Mouse (Mus musculus) lung, embryonic 14.5 days (tissue): Measurements from ENCODE around the gene Gm26965. TPM values are rescaled to one million over a fixed set of nuclear protein-coding genes. Genes with fewer than 3 reads are reported as not detected.
A peak's percentile ranks its signal among the peaks of the same experiment; 100 is the strongest.

ENCODE experiments used
- ATAC-seq: fragments of 200-750 bp; cut with Nextera tagmentation; 2 replicates; pipeline ENCODE4 v1.8.0; 2017; ENCODE audit warnings: mild to moderate bottlenecking, moderate TSS enrichment, moderate library complexity; ENCODE audit not compliant: insufficient read depth
- DNase-seq: peaks from one replicate; pipeline ENCODE4 v3.0.0-alpha.2; 2015
- H3K27ac ChIP-seq: fragments of 300-500 bp; sonication (generic); 2 replicates; pipeline ENCODE4 v1.5.1; 2014; ENCODE audit warnings: low read depth, mild to moderate bottlenecking, moderate library complexity
- H3K27me3 ChIP-seq: fragments of 300-500 bp; sonication (generic); 2 replicates; pipeline ENCODE4 v1.6.1; 2014; ENCODE audit warnings: low read length, control low read depth; ENCODE audit not compliant: insufficient read depth
- H3K36me3 ChIP-seq: fragments of 300-500 bp; sonication (generic); 2 replicates; pipeline ENCODE4 v1.6.1; 2014; ENCODE audit warnings: control low read depth; ENCODE audit not compliant: insufficient read depth
- H3K4me1 ChIP-seq: fragments of 300-500 bp; sonication (generic); 2 replicates; pipeline ENCODE4 v1.6.1; 2014; ENCODE audit warnings: antibody characterized with exemption, control low read depth; ENCODE audit not compliant: insufficient read depth
- H3K4me2 ChIP-seq: fragments of 300-500 bp; sonication (generic); 2 replicates; pipeline ENCODE4 v1.6.1; 2014; ENCODE audit warnings: mild to moderate bottlenecking
- H3K4me3 ChIP-seq: fragments of 300-500 bp; sonication (generic); 2 replicates; pipeline ENCODE4 v1.5.1; 2014; ENCODE audit warnings: low read depth, low read length
- H3K9ac ChIP-seq: fragments of 300-500 bp; sonication (generic); 2 replicates; pipeline ENCODE4 v1.6.1; 2014
- H3K9me3 ChIP-seq: fragments of 300-500 bp; sonication (generic); 2 replicates; pipeline ENCODE4 v1.6.1; 2016; ENCODE audit warnings: low read depth, low read length, control low read depth
- CTCF ChIP-seq: IDR thresholded peaks from 2 replicates; pipeline ENCODE4 v1.5.1; 2016; ENCODE audit warnings: antibody characterized with exemption, low read depth
- WGBS: fragments of 180-500 bp; shearing (Covaris S2); extraction: QIAGEN DNeasy Blood & Tissue Kit; methylation state at CpG from one replicate; pipeline ENCODE4 v1.1.7; 2014; 5-methylcytosine and 5-hydroxymethylcytosine counted together
- polyA plus RNA-seq: library from polyadenylated mRNA; unstranded; fragments of >200 nt; fragmentation: Nextera tagmentation; extraction: Ambion mirVana; gene quantifications from 2 replicates; pipeline ENCODE4 v1.2.1, GENCODE M21; 2014

Gm26965 gene
- polyA plus RNA-seq, 1 experiment from 2014 or later = not detected

DNA sequence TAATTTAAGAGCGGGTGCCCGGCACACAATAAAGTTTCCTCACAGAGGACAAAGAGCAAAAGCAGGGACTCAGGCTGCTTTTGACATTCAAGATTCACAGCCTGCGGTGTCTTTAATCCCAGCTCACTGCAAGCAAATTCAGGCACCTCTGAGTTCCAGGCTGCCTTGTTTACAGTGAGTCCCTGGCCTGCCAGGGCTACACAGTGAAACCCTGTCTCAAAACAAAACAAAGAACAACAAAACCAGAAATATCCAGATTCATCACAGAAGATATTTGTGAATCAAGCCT, 74.0 kb downstream of the Gm26965 start:
- DNase-seq (no peak), ATAC-seq (0 out of 2 replicates have a peak, but pooled peaks have one; percentile 22)
- no peaks in the 10 kb centered on the region for H3K4me1 ChIP-seq
- H3K36me3 ChIP-seq = peaks cover 7% of the 10 kb centered on the region; the same call in 1 of the 2 replicates
- no peaks in the 10 kb centered on the region for H3K9me3 ChIP-seq
- H3K27me3 ChIP-seq = no peaks in the 10 kb centered on the region
- TF ChIP-seq CTCF = no peak
- WGBS = 6% methylated on average over 3 of the region's 3 CpGs
- 0 out of 2 replicates have a peak overlapping the region, but pooled peaks have one; percentile 4 for H3K27ac ChIP-seq
- peak overlapping the region; percentile 55 for H3K4me3 ChIP-seq
- peak overlapping the region; percentile 51 for H3K9ac ChIP-seq
- H3K4me2 ChIP-seq = peak overlapping the region; percentile 59

DNA sequence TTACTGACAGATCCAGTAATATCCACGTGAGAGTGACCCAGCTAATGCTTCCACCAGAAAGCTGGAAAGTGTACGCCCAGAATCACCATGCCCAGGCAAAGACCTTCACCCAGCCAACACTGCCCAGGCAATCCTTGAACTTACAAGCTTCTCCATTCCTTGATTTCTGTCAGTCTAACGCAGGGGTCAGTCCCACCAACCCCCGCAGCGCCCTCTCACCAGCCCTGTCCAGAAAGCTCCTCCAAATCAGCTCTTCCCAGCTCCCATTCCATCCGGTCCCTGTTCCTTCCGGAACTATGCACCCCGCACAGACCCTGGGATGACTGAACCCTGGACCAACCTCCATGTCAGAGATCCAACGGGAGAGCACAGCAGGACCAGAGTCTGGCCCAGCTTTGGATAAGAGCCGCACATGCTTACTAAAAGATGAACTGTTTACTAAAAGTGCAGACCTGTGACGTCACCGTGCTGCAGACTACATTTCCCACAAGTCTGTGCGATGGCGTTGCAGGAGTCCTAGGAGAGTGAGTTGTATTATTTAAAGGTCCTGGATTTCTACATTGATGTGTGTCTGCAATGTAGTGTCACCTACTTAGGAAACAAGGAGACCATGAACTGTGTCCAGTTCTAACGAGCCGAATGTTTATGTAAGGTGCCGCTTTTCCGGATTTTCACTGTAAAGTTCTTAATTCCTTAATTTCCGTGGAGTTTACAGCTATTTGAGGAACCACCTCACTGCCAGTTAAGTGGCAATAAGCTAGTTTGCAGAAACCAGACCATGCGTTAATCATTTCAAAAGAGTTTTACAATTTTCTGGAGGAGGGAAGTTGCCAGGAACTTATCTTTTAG, 74.6 kb downstream of the Gm26965 start, which contains the start of gene Zfp874a:
Zfp874a (minus strand) TSS at position 453 of the 849 bp plus-strand sequence.
- peak; percentile 96 for DNase-seq
- Histone ChIP-seq H3K9ac (peak within 1 kb of the TSS; percentile 51), H3K36me3 (peaks cover 13% of the 10 kb centered on the region; the same call in 1 of the 2 replicates), H3K9me3 (no peaks in the 10 kb centered on the region), H3K27me3 (no peaks in the 10 kb centered on the region), H3K27ac (0 out of 2 replicates have a peak within 1 kb of the TSS, but pooled peaks have one; percentile 4), H3K4me1 (no peaks in the 10 kb centered on the region), H3K4me2 (peak within 1 kb of the TSS; percentile 59), H3K4me3 (peak within 1 kb of the TSS; percentile 55)
- ATAC-seq = peak; percentile 98
- 1% methylated on average over 20 of the region's 20 CpGs for WGBS
- no peak for TF ChIP-seq CTCF

Other genes with a start within 250 kb of the Gm26965 start
- gene Zfp458, start 247.7 kb downstream of the Gm26965 start, polyA plus RNA-seq = 1.7 TPM in 2 replicates
- 0.42 TPM in 1 of 2 replicates, not detected in the other for gene Zfp457, start 219.7 kb downstream of the Gm26965 start, polyA plus RNA-seq
- gene Zfp595, start 193.6 kb downstream of the Gm26965 start, polyA plus RNA-seq = 2.9 and 3.1 TPM in 2 replicates
- gene Gm28044, start 165.6 kb downstream of the Gm26965 start, polyA plus RNA-seq = 0.67 TPM in 1 of 2 replicates, not detected in the other
- gene Zfp953, start 165.5 kb downstream of the Gm26965 start, polyA plus RNA-seq = 1.3 and 1.6 TPM in 2 replicates
- 0.28 and 0.37 TPM in 2 replicates for gene Gm28041, start 150.4 kb downstream of the Gm26965 start, polyA plus RNA-seq
- gene Zfp456, start 150.3 kb downstream of the Gm26965 start, polyA plus RNA-seq = 1.8 and 2.2 TPM in 2 replicates
- 5.8 and 6.6 TPM in 2 replicates for gene Zfp429, start 126.3 kb downstream of the Gm26965 start, polyA plus RNA-seq
- gene Zfp459, start 104.7 kb downstream of the Gm26965 start, polyA plus RNA-seq = 1.0 and 1.2 TPM in 2 replicates
- 10.1 and 11.5 TPM in 2 replicates for gene Zfp874a, start 74.5 kb downstream of the Gm26965 start, polyA plus RNA-seq
- gene Zfp874b, start 41.9 kb downstream of the Gm26965 start, polyA plus RNA-seq = 2.4 and 2.8 TPM in 2 replicates
- gene Zfp58, start 25.6 kb downstream of the Gm26965 start, polyA plus RNA-seq = 12.7 and 13.1 TPM in 2 replicates
- 20.5 and 24.3 TPM in 2 replicates for gene Zfp87, start within 50 bp of the Gm26965 start, polyA plus RNA-seq
- gene Zfp748, start 27.7 kb upstream of the Gm26965 start, polyA plus RNA-seq = 16.0 and 16.5 TPM in 2 replicates
- gene Zfp729b, start 83.6 kb upstream of the Gm26965 start, polyA plus RNA-seq = 4.4 and 4.7 TPM in 2 replicates
- not detected in 2 replicates for gene Gm49345, start 111.6 kb upstream of the Gm26965 start, polyA plus RNA-seq
- 3.6 and 4.6 TPM in 2 replicates for gene Zfp729a, start 111.6 kb upstream of the Gm26965 start, polyA plus RNA-seq
- 9.9 and 11.0 TPM in 2 replicates for gene Zfp738, start 160.9 kb upstream of the Gm26965 start, polyA plus RNA-seq
- 2.7 and 3.2 TPM in 2 replicates for gene Zfp65, start 203.0 kb upstream of the Gm26965 start, polyA plus RNA-seq
- 5.6 and 6.4 TPM in 2 replicates for gene Zfp85, start 229.1 kb upstream of the Gm26965 start, polyA plus RNA-seq